Mouse (Mus musculus) forebrain, embryonic 13.5 days (tissue): ENCODE measurements around the gene Gm4969. TPM values are rescaled to one million over a fixed set of nuclear protein-coding genes. Genes with fewer than 3 reads are reported as not detected.

ENCODE experiments used
- ATAC-seq: fragments of 200-750 bp; cut with Nextera tagmentation; 2 replicates; pipeline ENCODE4 v1.8.0; 2017
- H3K27ac ChIP-seq: fragments of 300-500 bp; sonication (generic); 2 replicates; pipeline ENCODE4 v1.5.1; 2015; ENCODE audit warnings: inconsistent platforms, mild to moderate bottlenecking, moderate library complexity
- H3K27me3 ChIP-seq: fragments of 300-500 bp; sonication (generic); 2 replicates; pipeline ENCODE4 v1.6.1; 2015; ENCODE audit warnings: mild to moderate bottlenecking, inconsistent platforms
- H3K36me3 ChIP-seq: fragments of 300-500 bp; sonication (generic); 2 replicates; pipeline ENCODE4 v1.6.1; 2015; ENCODE audit warnings: mild to moderate bottlenecking, inconsistent platforms; ENCODE audit not compliant: poor library complexity, severe bottlenecking
- H3K4me1 ChIP-seq: fragments of 300-500 bp; sonication (generic); 2 replicates; pipeline ENCODE4 v1.6.1; 2015; ENCODE audit warnings: inconsistent platforms
- H3K4me2 ChIP-seq: fragments of 300-500 bp; sonication (generic); 2 replicates; pipeline ENCODE4 v1.6.1; 2015; ENCODE audit warnings: inconsistent platforms, mild to moderate bottlenecking, moderate library complexity
- H3K4me3 ChIP-seq: fragments of 300-500 bp; sonication (generic); 2 replicates; pipeline ENCODE4 v1.5.1; 2015; ENCODE audit warnings: mild to moderate bottlenecking, inconsistent platforms
- H3K9ac ChIP-seq: fragments of 300-500 bp; sonication (generic); 2 replicates; pipeline ENCODE4 v1.6.1; 2015; ENCODE audit warnings: mild to moderate bottlenecking, inconsistent platforms
- H3K9me3 ChIP-seq: fragments of 300-500 bp; sonication (generic); replicated peaks from 2 replicates; pipeline ENCODE4 v1.6.1; 2016; ENCODE audit warnings: inconsistent platforms
- WGBS: fragments of 180-500 bp; shearing (Covaris S2); methylation state at CpG from one replicate; pipeline ENCODE4 v1.1.7; 2015; 5-methylcytosine and 5-hydroxymethylcytosine counted together
- polyA plus RNA-seq: library from polyadenylated mRNA; unstranded; fragments of >200 nt; fragmentation: Nextera tagmentation; extraction: Ambion mirVana; gene quantifications from 2 replicates; pipeline ENCODE4 v1.2.1, GENCODE M21; 2015

Gene Gm4969
- 1.2 and 1.4 TPM in 2 replicates for polyA plus RNA-seq

GRCm38 (mm10) chr7:19118028-19118771 is at the start of gene Gm4969:
TSS of gene Gm4969 (minus strand) at chr7:19118368.
- H3K27ac ChIP-seq, result no peak within 1 kb of the TSS
- H3K9me3 ChIP-seq, result peaks cover 10% of the 10 kb centered on the region; the same call in 1 of the 2 replicates
- peak within 1 kb of the TSS; percentile 24 for H3K4me3 ChIP-seq
- peak within 1 kb of the TSS; percentile 55 for H3K4me2 ChIP-seq
- peaks cover 21% of the 10 kb centered on the region for H3K4me1 ChIP-seq
- 0 out of 2 replicates have a peak, but pooled peaks cover 4% of the 10 kb centered on the region for H3K27me3 ChIP-seq
- WGBS, result 23% methylated on average over 62 of the region's 64 CpGs
- no peaks in the 10 kb centered on the region for H3K36me3 ChIP-seq
- H3K9ac ChIP-seq, result no peak within 1 kb of the TSS; the same call in 1 of the 2 replicates
- ATAC-seq, result peak; percentile 25; the same call in 1 of the 2 replicates

- Histone ChIP-seq H3K27ac (no peak overlapping the region), H3K27me3 (peaks cover 27% of the 10 kb centered on the region), H3K36me3 (no peaks in the 10 kb centered on the region), H3K9me3 (peaks cover 8% of the 10 kb centered on the region; the same call in 1 of the 2 replicates), H3K9ac (no peak overlapping the region), H3K4me3 (no peak overlapping the region), H3K4me1 (peaks cover 35% of the 10 kb centered on the region), H3K4me2 (no peak overlapping the region)
- no peak for ATAC-seq
- 90% methylated on average over 3 of the region's 3 CpGs for WGBS
Observed at GRCm38 (mm10) chr7:19166990-19167389, 48.8 kb upstream of the Gm4969 start.

GRCm38 (mm10) chr7:19165656-19166423 is 47.7 kb upstream of the Gm4969 start, which contains the start of gene Gipr:
TSS of gene Gipr (minus strand) at chr7:19166127.
- peak within 1 kb of the TSS; percentile 47 for H3K4me2 ChIP-seq
- peak; percentile 48 for ATAC-seq
- peaks cover 31% of the 10 kb centered on the region for H3K27me3 ChIP-seq
- no peaks in the 10 kb centered on the region for H3K36me3 ChIP-seq
- H3K27ac ChIP-seq, result peak within 1 kb of the TSS; percentile 51
- WGBS, result 9% methylated on average over 14 of the region's 14 CpGs
- peak within 1 kb of the TSS; percentile 37 for H3K9ac ChIP-seq
- H3K9me3 ChIP-seq, result peaks cover 8% of the 10 kb centered on the region; the same call in 1 of the 2 replicates
- H3K4me3 ChIP-seq, result peak within 1 kb of the TSS; percentile 21
- peaks cover 32% of the 10 kb centered on the region for H3K4me1 ChIP-seq

GRCm38 (mm10) chr7:19164978-19165377 is 46.8 kb upstream of the Gm4969 start:
- no peak overlapping the region for H3K4me3 ChIP-seq
- H3K27ac ChIP-seq, result no peak overlapping the region
- WGBS, result 4% methylated on average over 13 of the region's 13 CpGs
- H3K36me3 ChIP-seq, result no peaks in the 10 kb centered on the region
- peaks cover 37% of the 10 kb centered on the region for H3K4me1 ChIP-seq
- H3K4me2 ChIP-seq, result peak overlapping the region; percentile 42
- peaks cover 8% of the 10 kb centered on the region; the same call in 1 of the 2 replicates for H3K9me3 ChIP-seq
- no peak for ATAC-seq
- H3K27me3 ChIP-seq, result peaks cover 39% of the 10 kb centered on the region
- 0 out of 2 replicates have a peak overlapping the region, but pooled peaks have one; percentile 30 for H3K9ac ChIP-seq

- WGBS, result 0% methylated on average over 6 of the region's 6 CpGs
- Histone ChIP-seq H3K9ac (no peak overlapping the region), H3K4me2 (peak overlapping the region; percentile 42), H3K27me3 (peaks cover 47% of the 10 kb centered on the region), H3K36me3 (no peaks in the 10 kb centered on the region), H3K4me3 (no peak overlapping the region), H3K27ac (no peak overlapping the region), H3K4me1 (peaks cover 38% of the 10 kb centered on the region), H3K9me3 (peaks cover 8% of the 10 kb centered on the region; the same call in 1 of the 2 replicates)
- peak; percentile 26 for ATAC-seq
Observed at GRCm38 (mm10) chr7:19164189-19164588, 46.0 kb upstream of the Gm4969 start.

- no peak overlapping the region for H3K27ac ChIP-seq
- H3K27me3 ChIP-seq, result peaks cover 51% of the 10 kb centered on the region
- peak overlapping the region; percentile 42; the same call in 1 of the 2 replicates for H3K4me2 ChIP-seq
- H3K4me1 ChIP-seq, result peaks cover 40% of the 10 kb centered on the region
- H3K36me3 ChIP-seq, result no peaks in the 10 kb centered on the region
- WGBS, result 28% methylated on average over 12 of the region's 12 CpGs
- peaks cover 8% of the 10 kb centered on the region; the same call in 1 of the 2 replicates for H3K9me3 ChIP-seq
- H3K4me3 ChIP-seq, result no peak overlapping the region
- ATAC-seq, result no peak
- no peak overlapping the region for H3K9ac ChIP-seq
Observed at GRCm38 (mm10) chr7:19163752-19164151, 45.6 kb upstream of the Gm4969 start.

GRCm38 (mm10) chr7:19162928-19163327 is 44.8 kb upstream of the Gm4969 start:
- Histone ChIP-seq H3K4me3 (no peak overlapping the region), H3K27ac (no peak overlapping the region), H3K27me3 (peaks cover 46% of the 10 kb centered on the region), H3K4me1 (peaks cover 44% of the 10 kb centered on the region), H3K9me3 (peaks cover 8% of the 10 kb centered on the region; the same call in 1 of the 2 replicates), H3K9ac (no peak overlapping the region), H3K36me3 (no peaks in the 10 kb centered on the region), H3K4me2 (no peak overlapping the region)
- ATAC-seq, result no peak
- 78% methylated on average over 7 of the region's 7 CpGs for WGBS

GRCm38 (mm10) chr7:19160115-19160514 is 41.9 kb upstream of the Gm4969 start:
- H3K27ac ChIP-seq, result no peak overlapping the region
- 2% methylated on average over 20 of the region's 20 CpGs for WGBS
- peak overlapping the region; percentile 51 for H3K9ac ChIP-seq
- H3K4me2 ChIP-seq, result peak overlapping the region; percentile 64
- H3K9me3 ChIP-seq, result no peaks in the 10 kb centered on the region
- no peaks in the 10 kb centered on the region for H3K36me3 ChIP-seq
- H3K4me1 ChIP-seq, result peaks cover 41% of the 10 kb centered on the region
- H3K27me3 ChIP-seq, result peaks cover 43% of the 10 kb centered on the region
- peak; percentile 22; the same call in 1 of the 2 replicates for ATAC-seq
- peak overlapping the region; percentile 40 for H3K4me3 ChIP-seq

GRCm38 (mm10) chr7:19159411-19159810 is 41.2 kb upstream of the Gm4969 start:
- peaks cover 34% of the 10 kb centered on the region for H3K4me1 ChIP-seq
- H3K27ac ChIP-seq, result no peak overlapping the region
- peaks cover 7% of the 10 kb centered on the region for H3K36me3 ChIP-seq
- WGBS, result 13% methylated on average over 18 of the region's 18 CpGs
- no peaks in the 10 kb centered on the region for H3K9me3 ChIP-seq
- peak overlapping the region; percentile 40; the same call in 1 of the 2 replicates for H3K4me3 ChIP-seq
- no peak for ATAC-seq
- H3K27me3 ChIP-seq, result peaks cover 36% of the 10 kb centered on the region
- peak overlapping the region; percentile 64 for H3K4me2 ChIP-seq
- 0 out of 2 replicates have a peak overlapping the region, but pooled peaks have one; percentile 23 for H3K9ac ChIP-seq

- H3K9me3 ChIP-seq, result no peaks in the 10 kb centered on the region
- peaks cover 30% of the 10 kb centered on the region for H3K4me1 ChIP-seq
- H3K4me2 ChIP-seq, result no peak overlapping the region
- H3K36me3 ChIP-seq, result peaks cover 15% of the 10 kb centered on the region
- H3K4me3 ChIP-seq, result no peak overlapping the region
- peak; percentile 29; the same call in 1 of the 2 replicates for ATAC-seq
- H3K9ac ChIP-seq, result peak overlapping the region; percentile 26; the same call in 1 of the 2 replicates
- peaks cover 28% of the 10 kb centered on the region for H3K27me3 ChIP-seq
- no peak overlapping the region; the same call in 1 of the 2 replicates for H3K27ac ChIP-seq
- WGBS, result 64% methylated on average over 11 of the region's 11 CpGs
Observed at GRCm38 (mm10) chr7:19158601-19159000, 40.4 kb upstream of the Gm4969 start.

GRCm38 (mm10) chr7:19157160-19157800 is 39.1 kb upstream of the Gm4969 start:
- Histone ChIP-seq H3K27me3 (peaks cover 26% of the 10 kb centered on the region), H3K27ac (peak overlapping the region; percentile 81), H3K4me3 (peak overlapping the region; percentile 24), H3K4me2 (peak overlapping the region; percentile 54), H3K36me3 (peaks cover 28% of the 10 kb centered on the region), H3K9ac (peak overlapping the region; percentile 45; the same call in 1 of the 2 replicates), H3K9me3 (no peaks in the 10 kb centered on the region), H3K4me1 (peaks cover 30% of the 10 kb centered on the region)
- ATAC-seq, result peak; percentile 77
- WGBS, result 6% methylated on average over 30 of the region's 30 CpGs
